Mouse (Mus musculus) induced T-regulatory cell, adult 2 months (primary cell): ENCODE data around the gene Abcc8.

Experiments
- DNase-seq: peaks from one replicate; pipeline ENCODE4 v3.0.0-alpha.2; 2012; ENCODE audit warnings: low read depth

Gene Abcc8

DNA sequence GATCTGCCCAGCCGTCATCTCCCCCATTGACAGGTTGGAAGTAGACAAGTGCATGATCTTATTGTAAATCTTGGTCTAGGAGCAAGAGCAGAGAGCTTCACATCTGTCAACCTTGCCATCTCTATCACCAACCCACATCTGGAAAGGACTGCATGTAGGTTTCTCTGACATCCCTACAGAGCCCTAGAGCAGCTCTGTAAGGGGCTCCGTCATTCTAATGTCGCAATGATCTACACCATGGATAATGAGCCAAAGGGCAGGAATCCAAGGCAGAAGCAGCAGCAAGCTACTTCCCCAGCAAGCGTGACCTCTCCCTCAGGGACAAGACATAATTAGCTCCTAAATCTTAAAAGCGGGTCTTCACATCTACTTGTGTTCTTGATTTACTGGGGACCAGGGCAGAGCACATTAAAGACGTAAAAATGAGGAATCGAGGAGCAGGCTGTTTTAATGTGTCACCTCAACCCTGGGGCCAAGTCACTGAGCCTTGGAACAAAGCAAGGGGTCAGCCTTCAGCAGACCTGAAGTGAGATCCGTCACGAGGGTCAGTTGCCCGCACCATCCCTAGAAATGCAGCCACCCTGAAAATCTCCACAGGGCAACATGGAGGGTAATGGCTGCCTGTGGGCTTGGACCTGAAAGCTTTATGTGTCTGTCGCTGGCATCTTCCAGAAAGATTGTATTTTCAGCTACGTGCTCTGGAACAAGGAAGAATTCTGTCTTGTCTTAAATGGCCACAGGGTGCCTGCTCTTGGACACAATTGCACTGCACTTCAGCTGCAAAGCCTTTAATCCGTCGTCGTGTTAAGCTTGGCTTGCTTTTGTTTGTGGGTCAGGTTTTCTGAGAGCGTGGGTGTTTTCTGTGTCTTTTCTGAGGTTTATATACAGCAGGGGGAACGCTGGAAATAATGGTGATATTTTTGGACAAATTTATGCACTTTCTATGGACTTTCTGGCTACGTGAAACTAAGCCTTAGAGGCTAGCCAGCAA lies 25.0 kb downstream of the Abcc8 start:
- DNase-seq, result no peak

DNA sequence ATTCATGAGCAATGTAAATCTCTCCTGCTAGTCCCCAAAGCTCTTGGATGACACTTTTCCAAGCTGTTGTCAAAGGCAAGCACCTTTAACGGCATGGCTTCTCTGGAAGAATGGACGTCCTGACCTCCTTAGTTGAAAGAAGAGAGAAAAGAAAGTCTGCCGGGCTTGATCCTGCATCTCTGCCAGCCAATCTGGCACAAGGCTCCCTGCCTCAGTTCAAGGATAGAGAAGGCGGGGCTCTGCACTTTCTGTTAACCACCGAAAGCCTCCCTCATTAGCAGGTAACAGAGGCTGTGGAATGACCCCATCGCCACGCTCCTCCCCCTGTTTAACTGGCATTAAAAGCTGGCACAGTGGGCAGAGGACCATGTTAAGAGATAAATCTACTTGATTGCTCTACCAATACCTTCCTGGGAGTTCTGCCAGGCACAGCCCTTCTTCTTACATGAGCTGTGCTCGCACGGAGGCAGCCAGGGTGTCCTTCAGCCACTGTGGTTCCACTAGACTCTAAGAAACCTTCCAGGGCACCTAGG lies 26.9 kb downstream of the Abcc8 start:
- no peak for DNase-seq

DNA sequence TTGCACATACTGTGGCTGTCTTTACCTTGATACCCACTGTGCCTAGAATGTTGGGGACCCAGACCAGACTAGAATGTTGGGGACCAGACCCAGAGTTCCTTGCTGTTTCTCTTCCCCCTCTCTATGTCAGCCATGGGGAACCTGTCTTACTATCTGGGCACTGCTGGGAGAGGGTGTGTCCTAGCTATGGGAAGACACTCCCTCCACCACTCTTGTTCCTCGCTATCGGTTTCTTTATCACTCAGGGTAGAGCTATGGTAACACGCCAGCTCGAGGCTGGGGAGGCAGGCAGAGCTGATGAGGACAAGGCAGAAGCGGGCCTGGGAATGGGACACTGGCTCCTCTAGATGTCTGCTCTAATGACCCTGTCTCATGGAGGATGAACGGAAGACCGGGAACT lies 32.4 kb downstream of the Abcc8 start:
- DNase-seq, result no peak

GRCm38 (mm10) chr7:46146675-46147308 lies 33.0 kb downstream of the Abcc8 start:
- no peak for DNase-seq

DNA sequence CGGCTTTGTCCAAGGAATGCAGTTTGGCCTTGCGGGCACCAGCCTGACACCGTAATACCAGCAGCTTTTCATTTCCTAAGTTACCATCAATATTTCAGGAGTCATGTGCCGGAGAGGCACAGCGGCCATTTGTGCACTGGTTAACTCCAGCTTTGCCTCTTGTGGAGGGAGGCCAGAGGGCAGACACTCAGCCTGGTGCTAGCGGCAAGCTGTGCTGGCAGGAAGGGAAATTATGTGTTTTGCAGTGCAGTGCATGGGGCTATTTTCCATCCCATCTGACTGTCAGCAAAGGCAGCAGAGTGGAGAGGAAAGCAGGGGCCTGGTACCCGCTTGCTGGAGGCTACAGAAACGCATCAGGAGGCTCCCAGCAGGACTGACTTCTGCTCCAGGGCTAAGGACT lies 35.8 kb downstream of the Abcc8 start:
- DNase-seq, result no peak

DNA sequence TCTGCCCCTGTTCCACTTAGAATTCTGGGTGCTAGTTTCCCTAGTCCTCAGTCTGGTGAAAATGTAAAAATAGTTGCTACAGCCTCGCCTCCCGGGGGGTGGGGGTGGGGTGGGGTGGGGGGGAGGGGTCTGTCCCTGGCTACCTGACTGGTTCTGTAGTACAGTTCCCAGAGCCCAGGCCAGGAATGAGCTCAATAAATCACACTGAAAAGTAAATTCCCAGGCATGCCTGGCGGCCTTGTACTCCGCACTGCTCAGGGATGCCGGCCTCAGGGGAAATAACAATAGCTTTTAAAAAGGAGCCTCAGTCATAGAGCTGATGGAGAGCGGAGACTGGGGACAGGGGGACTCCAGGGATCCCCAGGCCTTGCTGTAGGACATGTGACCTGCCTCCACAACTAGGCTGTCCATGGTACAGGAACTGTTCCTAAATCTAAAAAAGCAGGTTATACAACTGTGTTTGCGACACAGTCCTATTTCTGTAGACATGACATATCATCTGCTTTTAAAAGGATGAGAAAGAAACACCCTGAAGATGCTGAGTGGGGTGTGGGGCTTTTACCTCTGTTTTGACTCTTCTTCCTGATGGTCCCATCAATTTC lies 41.4 kb downstream of the Abcc8 start:
- DNase-seq, result no peak

DNA sequence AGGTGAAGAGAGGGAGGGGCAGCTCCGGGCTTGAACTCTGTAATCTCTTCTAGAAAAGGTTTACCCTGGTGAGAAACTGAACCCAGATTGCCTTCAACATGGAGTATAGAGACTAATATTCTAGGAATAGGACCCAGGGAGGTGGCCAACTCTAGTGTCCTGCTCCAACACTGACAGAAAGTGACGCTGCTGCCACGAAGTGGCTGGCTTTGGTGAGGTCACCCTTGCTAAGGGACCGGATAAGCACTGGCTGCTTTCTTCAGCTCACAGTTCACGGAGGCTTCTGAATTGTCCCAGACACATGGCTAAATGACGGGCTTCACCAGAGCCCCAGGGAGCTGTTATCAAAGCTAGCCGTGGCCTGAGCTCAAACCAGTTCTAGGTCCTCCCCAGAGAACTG lies 46.0 kb downstream of the Abcc8 start:
- DNase-seq, result no peak

GRCm38 (mm10) chr7:46132229-46132628 lies 47.6 kb downstream of the Abcc8 start:
- no peak for DNase-seq

DNA sequence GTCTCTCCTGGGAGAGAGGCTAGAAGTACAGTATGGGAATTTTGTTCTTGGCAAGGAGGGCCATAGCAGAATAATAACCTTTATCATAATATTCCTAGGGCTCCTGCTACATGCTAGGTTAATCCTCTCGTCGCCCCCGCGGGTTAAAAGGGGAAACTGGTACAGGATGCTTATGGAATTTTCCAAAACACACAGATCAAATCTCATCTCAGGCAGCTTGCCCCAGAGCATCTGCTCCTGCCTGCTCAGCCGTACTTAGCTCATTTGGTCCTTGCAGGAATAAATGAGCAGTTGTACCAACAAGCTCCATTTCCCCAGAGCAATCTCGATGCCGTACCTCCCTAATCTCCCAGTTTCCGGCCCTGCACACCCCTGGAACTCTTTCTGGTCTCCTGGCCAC lies 48.0 kb downstream of the Abcc8 start:
- no peak for DNase-seq

GRCm38 (mm10) chr7:46131266-46131665 lies 48.6 kb downstream of the Abcc8 start:
- no peak for DNase-seq

DNA sequence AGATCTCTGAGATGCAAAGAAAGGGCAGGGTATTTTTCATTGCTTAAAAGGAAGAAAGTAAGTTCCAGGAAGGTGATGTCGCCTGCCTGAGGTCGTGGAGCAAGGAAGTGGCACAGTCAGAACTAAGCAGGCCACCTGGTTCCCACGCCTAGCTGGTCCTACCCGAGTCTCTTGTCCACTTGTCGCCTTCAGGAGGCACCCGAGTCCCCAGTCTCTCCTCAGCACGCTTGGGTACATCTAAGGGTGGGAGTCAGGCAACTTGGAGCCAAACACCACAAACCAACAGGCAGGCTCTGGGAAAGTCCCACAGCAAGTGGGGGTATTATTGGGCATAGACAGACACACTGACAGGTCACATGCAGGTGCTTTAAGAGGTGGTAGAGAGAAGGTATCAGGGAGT lies 49.1 kb downstream of the Abcc8 start:
- DNase-seq, result no peak

DNA sequence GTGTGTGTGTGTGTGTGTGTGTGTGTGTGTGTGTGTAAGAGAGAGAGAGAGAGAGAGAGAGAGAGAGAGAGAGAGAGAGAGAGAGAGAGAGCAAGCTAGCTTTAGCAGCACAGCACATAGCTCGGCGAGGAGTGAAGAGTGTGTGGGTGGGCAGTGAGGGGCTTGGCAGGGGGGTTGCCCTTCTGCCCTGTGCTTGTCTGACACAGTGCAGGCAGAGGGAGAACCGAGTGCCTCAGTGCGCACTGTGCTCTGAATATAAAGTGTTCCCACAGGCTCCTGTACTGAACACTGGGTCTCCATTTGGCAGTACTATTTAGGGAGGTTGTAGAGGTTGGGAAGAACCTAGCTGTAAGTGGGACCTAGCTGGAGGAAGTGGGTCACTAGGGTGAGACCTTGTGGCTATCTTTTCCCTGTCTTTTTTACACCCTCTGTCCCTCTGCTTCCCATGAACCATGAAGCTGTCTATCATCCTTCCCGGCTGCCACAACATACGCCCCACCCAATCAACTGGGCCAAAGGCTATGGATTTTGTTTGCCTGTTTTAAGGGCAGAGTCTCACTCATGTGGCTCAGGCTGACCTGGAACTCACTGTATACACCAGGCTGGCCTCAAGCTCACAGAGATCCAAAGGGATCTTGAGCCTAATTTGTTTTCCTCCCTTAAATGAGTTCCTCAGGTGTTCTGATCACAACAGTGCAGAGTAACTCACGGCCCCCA lies 50.2 kb downstream of the Abcc8 start:
- no peak for DNase-seq

- DNase-seq, result no peak
Measured at GRCm38 (mm10) chr7:46128196-46128595, 51.6 kb downstream of the Abcc8 start.

- no peak for DNase-seq
Measured at GRCm38 (mm10) chr7:46125340-46125739, 54.5 kb downstream of the Abcc8 start.

DNA sequence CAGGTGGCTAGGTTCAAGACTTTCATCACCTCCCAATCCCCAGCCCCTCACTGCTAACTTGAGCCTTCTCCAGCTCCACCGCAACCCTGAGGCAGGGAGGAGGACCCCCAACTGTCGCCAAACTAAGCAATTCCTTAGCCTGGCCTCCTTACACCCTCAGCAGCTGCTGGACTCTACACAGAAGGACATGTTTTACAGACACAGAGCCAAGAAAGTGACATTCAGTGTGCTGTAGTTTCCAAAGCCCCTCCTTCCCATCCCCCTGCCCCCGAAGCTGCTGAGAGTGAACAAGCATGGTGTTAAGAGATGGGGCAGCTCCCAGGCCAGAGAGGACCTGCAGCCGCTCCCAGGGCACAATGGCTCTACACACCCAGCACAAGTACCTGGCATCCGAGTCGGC lies 55.4 kb downstream of the Abcc8 start:
- DNase-seq, result no peak

DNA sequence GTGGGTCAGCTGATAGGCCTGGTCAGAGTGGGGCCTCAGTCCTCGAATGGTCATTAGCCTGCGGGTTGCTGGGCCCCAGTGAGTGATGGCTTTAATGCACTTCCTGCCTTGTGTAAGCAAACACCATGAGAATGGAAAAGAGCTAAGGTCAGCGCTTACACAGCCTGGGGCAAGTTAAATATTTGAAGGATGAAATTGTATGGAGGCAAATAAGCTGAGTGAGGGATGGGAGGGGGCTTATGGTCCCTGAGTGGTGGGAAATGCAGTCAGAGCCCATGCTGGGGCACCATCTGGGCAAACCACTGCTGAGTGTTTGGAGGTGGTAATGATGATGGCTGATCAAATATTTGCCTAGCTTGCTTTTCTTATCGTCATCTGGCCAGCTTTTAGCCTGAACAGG lies 56.9 kb downstream of the Abcc8 start:
- no peak for DNase-seq

GRCm38 (mm10) chr7:46117035-46117434 lies 62.8 kb downstream of the Abcc8 start:
- no peak for DNase-seq

DNA sequence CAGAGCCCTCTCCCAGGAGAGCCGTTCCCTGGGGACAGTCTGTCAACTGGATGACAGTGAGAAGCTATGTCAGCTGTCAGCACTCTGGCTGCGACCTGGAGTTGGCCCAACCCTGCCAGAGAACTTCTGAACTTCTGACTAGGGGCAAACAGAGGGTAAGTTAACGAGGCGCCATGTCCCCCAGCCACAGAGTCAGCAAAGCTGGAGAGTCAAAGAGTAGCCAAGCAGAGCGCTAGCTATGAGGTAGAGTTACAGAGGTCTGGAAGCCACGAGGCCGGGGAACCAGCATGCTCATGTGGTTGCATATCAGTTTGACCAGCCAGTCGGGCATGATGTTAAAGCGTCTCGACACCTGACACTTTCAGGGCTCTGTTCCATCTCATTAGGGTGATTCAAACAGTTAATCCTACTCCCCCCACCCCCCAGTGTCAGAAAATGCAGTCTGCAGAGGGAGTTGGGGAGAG lies 63.7 kb downstream of the Abcc8 start:
- DNase-seq, result no peak

DNA sequence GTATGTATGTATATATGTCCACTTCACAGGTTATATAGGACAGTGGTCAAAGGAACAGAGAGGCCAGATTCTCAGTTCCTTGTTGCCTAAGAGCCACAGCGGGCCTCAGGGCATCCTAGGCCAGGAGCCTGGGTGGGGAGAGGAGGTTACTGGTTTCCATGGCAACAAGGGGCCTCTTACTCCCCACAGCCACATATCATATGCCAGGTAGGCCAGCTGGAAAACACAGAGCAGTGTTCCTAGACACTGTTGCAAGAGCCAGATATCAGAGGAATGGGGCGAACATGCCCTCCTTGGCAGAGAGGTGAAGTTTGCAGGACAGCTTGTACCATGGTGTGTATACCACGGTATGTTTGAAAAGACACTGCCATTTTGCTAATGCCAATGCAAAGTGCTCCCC lies 66.4 kb downstream of the Abcc8 start:
- no peak for DNase-seq

- DNase-seq, result no peak
Measured at GRCm38 (mm10) chr7:46111938-46112337, 67.9 kb downstream of the Abcc8 start.

GRCm38 (mm10) chr7:46111212-46111817 lies 68.5 kb downstream of the Abcc8 start:
- DNase-seq, result no peak

DNA sequence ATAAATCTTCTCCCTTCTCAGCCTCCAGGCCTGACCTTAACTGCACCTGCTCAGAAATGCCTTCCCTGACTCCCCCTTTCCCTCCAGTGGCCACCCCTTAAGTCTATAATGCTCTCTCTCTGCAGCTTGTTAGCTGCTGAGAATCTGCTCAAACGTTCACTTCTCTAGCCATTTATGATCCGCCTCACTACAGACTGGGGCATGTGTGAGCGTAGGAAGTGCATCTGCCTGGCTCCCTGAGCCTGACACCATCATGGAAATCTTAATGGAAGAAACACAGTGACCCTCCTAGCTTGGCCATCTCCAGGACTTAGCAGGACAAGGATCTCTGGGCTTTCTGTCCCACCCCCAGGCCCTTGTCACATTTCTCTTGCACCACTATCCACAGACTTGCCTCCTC lies 69.8 kb downstream of the Abcc8 start:
- no peak for DNase-seq
